Mouse (Mus musculus) liver, adult 2 months (tissue): ENCODE data around the gene Cnot8. TPM values are rescaled to one million over a fixed set of nuclear protein-coding genes. Genes with fewer than 3 reads are reported as not detected.
"Not testable (repeated sequence)": the region's sequence is repeated elsewhere in the genome, so short reads cannot be mapped to it uniquely, and the experiment has no call there.

Experiments used
- DNase-seq: peaks from one replicate; pipeline ENCODE4 v3.0.0-alpha.2; 2011; ENCODE audit warnings: low read depth, low spot score; ENCODE audit errors: extremely low read depth
- H3K27ac ChIP-seq: fragments of 200-500 bp; replicated peaks from 2 replicates; pipeline ENCODE4 v1.5.1; 2012; ENCODE audit warnings: low read depth, mild to moderate bottlenecking, control low read depth, inconsistent platforms, low read length; ENCODE audit not compliant: insufficient read depth
- H3K27me3 ChIP-seq: fragments of 200-500 bp; 2 replicates; pipeline ENCODE4 v1.6.1; 2012; ENCODE audit warnings: mild to moderate bottlenecking, moderate library complexity, low read length, inconsistent platforms; ENCODE audit not compliant: control insufficient read depth, insufficient read depth
- H3K36me3 ChIP-seq: fragments of 200-500 bp; 2 replicates; pipeline ENCODE4 v1.6.1; 2012; ENCODE audit warnings: low read length, inconsistent platforms; ENCODE audit not compliant: control insufficient read depth, insufficient read depth
- H3K4me1 ChIP-seq: fragments of 200-500 bp; 2 replicates; pipeline ENCODE4 v1.6.1; 2011; ENCODE audit warnings: low read length; ENCODE audit not compliant: control insufficient read depth, insufficient read depth
- H3K4me3 ChIP-seq: fragments of 200-500 bp; 2 replicates; pipeline ENCODE4 v1.5.1; 2011; ENCODE audit warnings: low read depth, mild to moderate bottlenecking, control low read depth, low read length, moderate library complexity; ENCODE audit not compliant: insufficient read depth
- H3K79me2 ChIP-seq: fragments of 200-500 bp; 2 replicates; pipeline ENCODE4 v1.6.1; 2012; ENCODE audit warnings: inconsistent platforms, mild to moderate bottlenecking, low read length, moderate library complexity; ENCODE audit not compliant: control insufficient read depth, insufficient read depth
- H3K9ac ChIP-seq: fragments of 200-500 bp; 2 replicates; pipeline ENCODE4 v1.6.1; 2012; ENCODE audit warnings: low read depth, mild to moderate bottlenecking, control low read depth, inconsistent platforms, low read length
- CTCF ChIP-seq: fragments of 200-500 bp; IDR thresholded peaks from 2 replicates; pipeline ENCODE4 v1.5.1; 2011; ENCODE audit warnings: low read depth, low read length, control low read depth
- POLR2A ChIP-seq: fragments of 200-500 bp; IDR thresholded peaks from 2 replicates; pipeline ENCODE4 v1.6.1; 2011; ENCODE audit warnings: low read length, control low read depth; ENCODE audit not compliant: insufficient read depth; ENCODE audit errors: extremely low read depth
- WGBS: fragments of 180-500 bp; shearing (Covaris S2); methylation state at CpG from one replicate; pipeline ENCODE4 v1.1.7; 2018; 5-methylcytosine and 5-hydroxymethylcytosine counted together
- polyA plus RNA-seq: library from polyadenylated mRNA; depleted of rRNA; stranded (reverse); fragments of >200 nt; gene quantifications from 2 replicates; pipeline ENCODE4 v1.2.3, GENCODE M21; 2012
- total RNA-seq: library from RNA; depleted of rRNA; stranded (reverse); fragments of >200 nt; gene quantifications from 2 replicates; pipeline ENCODE4 v1.2.3, GENCODE M21; 2014

The Cnot8 gene
- total and polyA plus RNA-seq, 2 experiments, result 40.2 to 48.0 TPM

GRCm38 (mm10) chr11:58095561-58095960 is 8.4 kb upstream of the Cnot8 start:
- H3K4me3 ChIP-seq, result no peak overlapping the region
- TF ChIP-seq POLR2A (no peak), CTCF (no peak)
- no peak overlapping the region for H3K9ac ChIP-seq
- WGBS, result 35% methylated on average over 1 of the region's 1 CpGs
- no peaks in the 10 kb centered on the region for H3K27me3 ChIP-seq
- H3K4me1 ChIP-seq, result peaks cover 23% of the 10 kb centered on the region
- H3K79me2 ChIP-seq, result no peaks in the 10 kb centered on the region
- no peaks in the 10 kb centered on the region for H3K36me3 ChIP-seq
- H3K27ac ChIP-seq, result peak overlapping the region; percentile 82
- DNase-seq, result peak; percentile 100

- no peaks in the 10 kb centered on the region for H3K27me3 ChIP-seq
- no peak overlapping the region for H3K4me3 ChIP-seq
- H3K4me1 ChIP-seq, result peaks cover 23% of the 10 kb centered on the region
- 0 out of 2 replicates have a peak overlapping the region, but pooled peaks have one; percentile 2 for H3K9ac ChIP-seq
- 7% methylated on average over 5 of the region's 5 CpGs for WGBS
- H3K27ac ChIP-seq, result peak overlapping the region; percentile 63
- no peaks in the 10 kb centered on the region for H3K79me2 ChIP-seq
- no peaks in the 10 kb centered on the region for H3K36me3 ChIP-seq
- TF ChIP-seq CTCF (no peak), POLR2A (no peak)
- no peak for DNase-seq
Measured at GRCm38 (mm10) chr11:58096160-58096559, 7.8 kb upstream of the Cnot8 start.

- H3K36me3 ChIP-seq, result no peaks in the 10 kb centered on the region
- peak overlapping the region; percentile 23; the same call in 1 of the 2 replicates for H3K4me3 ChIP-seq
- DNase-seq, result peak; percentile 48
- TF ChIP-seq CTCF (no peak), POLR2A (no peak)
- peaks cover 27% of the 10 kb centered on the region for H3K4me1 ChIP-seq
- peak overlapping the region; percentile 84 for H3K27ac ChIP-seq
- H3K79me2 ChIP-seq, result no peaks in the 10 kb centered on the region
- no peaks in the 10 kb centered on the region for H3K27me3 ChIP-seq
- H3K9ac ChIP-seq, result peak overlapping the region; percentile 20; the same call in 1 of the 2 replicates
- 42% methylated on average over 20 of the region's 20 CpGs for WGBS
Measured at GRCm38 (mm10) chr11:58096821-58097620, 6.9 kb upstream of the Cnot8 start.

GRCm38 (mm10) chr11:58097621-58098365 is 6.2 kb upstream of the Cnot8 start:
- H3K36me3 ChIP-seq, result no peaks in the 10 kb centered on the region
- peak overlapping the region; percentile 91 for H3K27ac ChIP-seq
- H3K9ac ChIP-seq, result peak overlapping the region; percentile 76
- peaks cover 27% of the 10 kb centered on the region for H3K4me1 ChIP-seq
- DNase-seq, result peak; percentile 84
- TF ChIP-seq POLR2A (no peak), CTCF (no peak)
- WGBS, result 5% methylated on average over 34 of the region's 38 CpGs
- H3K27me3 ChIP-seq, result no peaks in the 10 kb centered on the region
- H3K79me2 ChIP-seq, result no peaks in the 10 kb centered on the region
- peak overlapping the region; percentile 56 for H3K4me3 ChIP-seq

GRCm38 (mm10) chr11:58098366-58098720 is 5.6 kb upstream of the Cnot8 start:
- not testable (repeated sequence) for H3K27me3 ChIP-seq, H3K4me3 ChIP-seq, H3K9ac ChIP-seq, H3K36me3 ChIP-seq, DNase-seq, H3K79me2 ChIP-seq
- TF ChIP-seq CTCF, result peak; percentile 28; the same call in 1 of the 2 replicates
- Histone ChIP-seq H3K4me1 (peaks cover 29% of the 10 kb centered on the region), H3K27ac (peak overlapping the region; percentile 91)
- WGBS, result 79% methylated on average over 5 of the region's 5 CpGs

- peaks cover under 1% of the 10 kb centered on the region; the same call in 1 of the 2 replicates for H3K79me2 ChIP-seq
- H3K36me3 ChIP-seq, result no peaks in the 10 kb centered on the region
- peak overlapping the region; percentile 91 for H3K27ac ChIP-seq
- no peak for TF ChIP-seq POLR2A
- no peak for TF ChIP-seq CTCF
- peak; percentile 80 for DNase-seq
- no peak overlapping the region for H3K9ac ChIP-seq
- H3K4me1 ChIP-seq, result peaks cover 26% of the 10 kb centered on the region
- H3K27me3 ChIP-seq, result no peaks in the 10 kb centered on the region
- H3K4me3 ChIP-seq, result no peak overlapping the region
- 42% methylated on average over 2 of the region's 2 CpGs for WGBS
Measured at GRCm38 (mm10) chr11:58100006-58100405, 3.9 kb upstream of the Cnot8 start.
